Mouse (Mus musculus) lung, postnatal 4 days (tissue): ENCODE measurements around the gene 1700017B05Rik.
"Not testable (repeated sequence)": the region's sequence is repeated elsewhere in the genome, so short reads cannot be mapped to it uniquely, and the experiment has no call there.

Source experiments
- DNase-seq, 2 experiments: peaks; one replicate each; pipeline ENCODE4 v3.0.0; 2021

Gene 1700017B05Rik

DNA sequence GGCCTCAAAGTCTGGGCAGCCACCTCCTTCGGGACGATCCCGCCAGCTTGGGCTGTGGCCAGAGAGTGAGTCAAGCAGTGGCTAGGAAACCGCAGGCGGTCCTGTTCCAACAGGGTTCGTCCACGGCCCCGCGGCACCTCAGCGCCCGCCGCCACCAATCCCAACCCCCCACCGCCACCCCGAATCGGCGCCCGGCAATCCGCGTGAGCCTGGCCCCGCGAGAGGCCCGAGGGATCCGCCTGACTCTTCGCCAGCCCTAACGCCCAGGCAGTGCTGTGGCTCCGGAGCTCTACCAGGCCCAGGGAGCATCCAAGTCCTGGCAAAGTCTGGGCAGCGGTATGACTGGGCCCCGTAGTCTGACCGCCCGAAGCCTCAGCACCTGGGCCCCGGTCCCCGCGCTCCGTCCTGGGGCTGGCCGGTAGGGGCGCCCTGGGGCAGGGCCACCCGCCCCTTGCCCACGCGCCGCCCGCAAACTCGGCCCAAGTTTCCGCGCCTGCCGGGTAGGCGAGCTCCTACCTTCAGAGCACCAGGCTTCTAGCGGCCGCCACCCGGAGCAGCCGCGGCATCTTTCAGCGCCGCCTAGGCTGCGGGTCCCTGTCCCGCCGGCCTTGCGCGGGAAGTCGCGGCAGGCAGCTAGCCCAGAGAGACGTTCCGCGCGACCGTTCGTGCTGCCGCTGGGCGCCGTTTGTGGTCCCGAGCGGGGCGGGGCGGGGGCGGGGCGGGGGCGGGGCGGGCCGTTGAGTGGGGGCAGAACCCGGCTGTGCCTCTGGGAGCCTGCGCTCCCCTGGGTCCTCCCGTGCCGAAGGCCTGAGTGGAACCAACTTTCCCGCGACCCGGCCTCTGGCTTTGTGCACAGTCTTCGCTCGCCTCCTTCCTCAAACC is at the start of gene 1700017B05Rik:
Gene 1700017B05Rik, minus strand, starts transcription at position 700 of the 882 bp plus-strand sequence.
- DNase-seq: peak; percentile 88

DNA sequence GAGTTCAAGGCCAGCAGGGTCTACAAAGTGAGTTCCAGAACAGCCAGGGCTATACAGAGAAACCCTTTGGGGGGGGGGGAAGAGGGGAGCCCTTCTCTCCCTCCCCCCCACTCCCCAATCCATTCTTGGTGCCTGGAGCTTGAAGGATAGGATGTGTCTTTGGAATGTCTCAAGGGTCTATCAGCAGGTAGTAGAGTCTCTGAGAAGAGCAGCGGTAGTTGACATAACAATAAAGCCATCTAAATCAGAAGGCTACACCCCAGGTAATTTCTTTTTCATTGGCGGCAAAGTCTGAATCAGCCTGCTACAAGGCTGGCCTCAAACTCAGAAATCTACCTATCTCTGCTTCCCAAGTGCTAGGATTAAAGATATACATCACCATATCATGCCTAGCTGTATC is 48.5 kb upstream of the 1700017B05Rik start:
- DNase-seq: no peak

DNA sequence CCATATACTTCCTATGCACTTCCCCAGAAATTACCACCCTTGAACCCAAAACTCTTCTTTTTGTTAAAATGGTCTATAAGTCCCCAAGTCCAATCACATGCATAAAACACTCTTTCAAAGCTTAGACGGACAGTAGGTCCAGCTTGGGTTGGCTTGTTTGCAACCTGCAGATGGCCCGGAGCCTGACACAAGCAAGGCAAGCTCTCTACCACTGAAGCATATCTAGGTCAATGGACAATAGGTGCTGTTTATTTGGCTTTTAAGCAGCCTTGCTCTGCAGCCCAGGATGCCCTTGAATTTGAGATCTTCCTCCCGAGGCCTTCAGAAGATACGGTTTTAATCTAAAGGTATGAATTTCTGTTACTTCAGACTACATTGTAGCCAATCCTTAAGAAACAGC is 46.9 kb upstream of the 1700017B05Rik start:
- DNase-seq: no peak

DNA sequence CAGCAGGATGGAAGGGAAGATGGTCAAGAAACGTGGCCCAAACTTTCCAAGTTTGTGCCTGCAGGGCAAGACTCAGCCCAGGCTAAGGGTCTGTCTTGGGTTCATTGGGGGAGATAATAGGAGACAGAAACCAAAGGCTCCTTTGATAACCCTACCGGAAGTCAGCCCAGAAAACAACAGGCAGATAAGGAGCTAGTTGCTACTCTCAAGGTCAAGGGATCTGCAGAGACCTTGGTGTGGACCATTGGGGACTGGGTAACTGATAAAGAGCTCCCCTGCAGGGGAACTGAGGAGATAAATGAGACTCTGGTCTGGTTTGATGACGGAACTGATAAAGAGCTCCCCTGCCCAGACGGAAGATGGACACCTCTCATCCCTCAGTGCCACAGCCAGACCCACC is 45.0 kb upstream of the 1700017B05Rik start:
- DNase-seq: no peak

DNA sequence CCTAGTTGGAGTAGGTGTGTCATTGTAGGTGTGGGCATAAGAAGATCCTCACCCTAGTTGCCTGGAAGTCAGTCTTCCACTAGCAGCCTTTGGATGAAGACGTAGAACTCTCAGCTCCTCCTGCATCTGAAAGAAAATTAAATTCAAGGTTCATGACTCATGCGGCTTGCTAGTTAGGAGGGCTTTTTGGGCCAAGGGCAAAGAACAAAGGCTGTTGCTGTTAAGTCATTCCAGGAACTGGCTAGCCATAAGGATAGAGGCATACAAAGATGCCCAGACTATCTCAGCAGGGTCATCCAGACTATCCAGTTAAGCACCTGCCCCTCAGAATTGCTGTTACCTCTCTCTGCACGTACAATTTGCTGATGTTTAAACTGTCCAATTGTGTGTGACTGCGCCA is 42.3 kb upstream of the 1700017B05Rik start:
- DNase-seq: not testable (repeated sequence)

DNA sequence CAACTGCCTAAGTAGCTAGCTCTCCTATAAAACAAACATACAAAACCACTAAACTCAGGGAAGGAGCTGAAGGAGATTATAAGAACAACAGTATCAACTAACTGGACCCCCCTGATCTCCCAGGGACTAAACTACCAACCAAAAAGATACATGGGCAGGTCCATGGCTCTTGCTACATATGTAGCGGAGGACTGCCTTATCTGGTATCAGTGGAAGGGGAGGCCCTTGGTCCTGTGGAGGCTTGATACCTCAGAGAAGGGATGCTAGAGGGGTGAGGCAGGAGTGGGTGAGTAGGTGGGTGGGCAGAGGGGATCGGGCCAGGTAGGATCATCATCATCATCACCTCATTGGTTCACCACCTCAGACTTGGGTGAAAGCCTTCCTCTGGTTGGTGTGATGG is 41.8 kb upstream of the 1700017B05Rik start:
- DNase-seq: no peak

DNA sequence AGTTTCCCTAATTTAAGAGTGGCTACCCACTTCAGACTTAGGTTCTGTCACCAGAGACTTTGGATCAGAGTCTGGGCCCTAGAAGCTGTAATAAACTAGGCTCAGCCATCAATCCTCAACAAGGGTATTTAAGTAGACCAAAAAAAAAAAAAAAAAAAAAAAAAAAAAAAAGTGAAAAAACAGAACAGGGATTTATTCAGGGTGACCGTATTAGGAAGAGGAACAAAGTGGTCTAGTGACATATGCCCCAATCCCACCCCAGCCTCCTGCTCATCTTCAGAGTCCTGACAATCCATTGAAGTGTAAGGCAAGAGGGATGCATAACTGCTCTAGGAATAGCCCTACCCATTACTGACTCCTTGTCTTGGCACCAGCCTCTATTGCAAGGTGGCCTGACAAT is 40.9 kb upstream of the 1700017B05Rik start:
- no peak for DNase-seq

DNA sequence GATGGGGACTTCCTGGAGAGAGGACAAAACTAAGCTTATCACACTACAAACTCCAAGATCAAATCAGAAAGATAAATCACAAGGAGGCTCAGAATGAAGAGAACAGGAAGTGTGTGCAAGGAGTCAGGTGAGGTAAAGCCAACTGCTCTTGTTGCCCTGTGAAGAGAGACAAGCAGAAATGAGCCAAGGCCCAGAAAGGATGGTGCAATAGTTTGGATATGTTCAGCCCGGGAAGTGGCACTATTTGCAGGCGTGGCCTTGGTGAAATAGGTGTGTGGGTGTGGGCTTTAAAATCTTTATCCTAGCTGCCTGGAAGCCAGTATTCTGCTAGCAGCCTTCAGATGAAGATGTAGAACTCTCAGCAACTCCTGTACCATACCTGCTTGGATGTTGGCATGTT is 38.4 kb upstream of the 1700017B05Rik start:
- DNase-seq: peak; percentile 35 to 41

DNA sequence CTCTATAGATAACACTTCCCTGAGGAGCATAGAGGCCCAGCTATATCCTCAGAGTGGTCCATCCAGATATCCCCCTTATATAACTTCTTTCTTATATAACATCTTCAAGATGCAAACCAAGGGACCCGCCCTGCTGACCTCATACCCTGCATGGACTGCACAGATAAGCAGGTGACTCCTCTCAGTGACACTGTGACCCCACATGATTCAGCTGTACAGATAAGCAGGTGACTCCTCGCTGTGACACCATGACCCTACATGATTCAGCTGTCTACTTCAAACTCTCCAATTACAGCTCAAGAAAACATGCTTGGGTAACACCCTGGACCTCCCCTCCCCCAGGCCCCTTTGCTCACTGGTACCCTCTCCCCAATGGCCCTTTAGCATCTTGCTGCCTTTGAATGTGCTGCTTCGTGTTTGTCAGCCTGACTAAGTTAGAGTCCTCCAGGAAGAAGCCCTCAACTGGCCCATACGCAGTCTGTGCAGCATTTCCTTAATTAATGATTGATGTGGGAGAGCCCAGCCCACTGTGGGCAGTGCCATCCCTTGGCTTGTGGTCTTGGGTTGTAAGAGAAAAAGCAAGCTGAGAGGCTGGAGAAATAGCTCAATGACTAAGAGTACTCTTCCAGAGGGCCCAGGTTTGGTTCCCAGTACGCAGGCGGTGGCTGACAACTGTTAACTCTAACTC is 37.5 kb upstream of the 1700017B05Rik start:
- DNase-seq: peak in 1 of 2 experiments; percentile 12

DNA sequence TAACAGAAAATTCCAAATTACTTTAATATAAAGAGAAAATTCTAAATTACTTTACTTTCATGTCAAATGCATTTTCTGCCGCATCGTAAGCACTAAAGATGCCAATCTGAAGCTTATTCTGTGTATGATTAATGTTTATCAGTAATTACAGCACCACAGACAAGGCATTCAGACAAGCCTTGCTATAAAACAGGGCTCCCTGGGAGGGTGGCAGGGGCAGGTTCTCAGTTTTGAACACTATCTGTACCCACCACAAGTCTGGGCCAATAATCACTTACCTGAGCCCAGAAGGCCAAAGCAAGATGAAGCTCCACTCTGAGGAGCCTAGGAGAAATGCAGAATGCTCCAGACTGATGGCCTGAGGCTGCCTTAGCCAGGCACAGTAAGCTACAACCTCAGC is 35.5 kb upstream of the 1700017B05Rik start:
- no peak for DNase-seq

DNA sequence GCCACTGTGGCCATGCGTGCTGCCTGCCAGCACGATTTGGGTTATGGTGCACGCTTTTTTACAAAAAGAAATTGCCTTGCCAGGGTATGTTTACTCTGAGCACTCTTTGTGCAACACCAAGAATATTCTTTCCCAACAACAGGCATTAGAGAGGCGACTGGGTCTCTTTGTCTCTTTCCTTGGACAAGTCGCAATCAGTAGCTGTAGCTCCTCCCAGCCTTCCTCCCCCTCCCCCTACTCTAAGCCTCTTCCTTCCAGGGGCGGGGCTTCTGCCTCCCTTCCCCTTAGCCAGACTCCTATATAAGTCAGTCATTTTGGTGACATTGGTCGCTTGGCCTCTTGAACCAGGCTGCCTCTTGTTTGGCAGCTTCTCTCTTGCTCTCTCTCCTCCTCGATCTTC is 33.9 kb upstream of the 1700017B05Rik start:
- DNase-seq: peak in 1 of 2 experiments; percentile 32

DNA sequence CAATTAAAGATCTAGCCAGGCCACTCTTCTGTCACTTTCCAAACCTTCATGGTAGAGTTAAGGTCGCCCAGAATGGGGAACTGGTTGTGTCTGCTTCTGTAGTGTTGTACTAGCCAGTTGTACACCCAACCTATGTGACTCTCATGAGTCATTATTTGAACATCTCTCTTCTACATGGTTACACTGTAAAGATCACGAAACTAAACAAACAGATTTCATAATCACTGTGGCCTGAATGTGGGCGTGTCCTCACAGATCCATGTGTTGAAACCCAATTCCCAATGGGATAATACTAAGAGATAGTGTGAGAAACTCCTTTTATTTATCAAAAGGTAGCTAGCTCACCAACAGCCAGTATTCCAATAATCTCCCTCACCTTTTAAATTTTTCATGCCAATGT is 33.3 kb upstream of the 1700017B05Rik start:
- no peak for DNase-seq

DNA sequence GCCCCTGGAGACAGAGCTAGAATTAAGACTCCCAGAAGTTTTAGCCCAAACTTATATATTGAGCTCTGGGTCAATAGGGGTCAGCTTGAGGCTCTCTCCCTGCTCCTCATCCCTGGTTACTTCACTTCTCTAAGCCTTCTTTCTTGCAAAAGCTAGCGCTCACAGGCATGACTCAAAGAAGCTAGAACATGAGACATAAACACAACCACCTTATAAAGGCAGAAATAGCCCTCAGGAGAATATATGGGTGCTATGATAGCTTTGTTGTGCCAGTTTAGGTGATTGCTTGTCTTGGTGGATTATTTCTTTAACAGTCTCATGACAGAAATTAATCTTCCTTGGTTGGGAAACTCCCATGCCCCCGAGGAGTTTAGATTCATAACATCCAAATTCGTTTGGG is 32.5 kb upstream of the 1700017B05Rik start:
- no peak for DNase-seq

DNA sequence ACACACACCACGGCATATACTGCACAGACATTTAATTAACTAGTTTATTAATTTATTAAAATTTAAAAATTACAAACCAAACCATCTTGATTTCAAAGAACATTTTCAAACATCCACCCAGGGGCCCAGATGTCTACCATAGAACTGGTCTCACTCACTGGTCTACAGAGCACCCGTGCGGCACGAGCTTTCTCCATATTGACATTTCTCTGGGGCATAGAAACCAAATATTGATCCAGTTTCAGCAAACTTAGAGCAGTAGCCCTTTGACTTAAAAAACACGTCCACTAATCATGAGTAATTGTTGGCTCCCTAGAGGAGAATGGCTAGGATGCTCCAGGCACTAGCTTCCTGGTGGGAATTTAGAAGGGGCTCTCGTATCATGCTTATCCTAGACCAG is 24.8 kb upstream of the 1700017B05Rik start:
- no peak for DNase-seq

DNA sequence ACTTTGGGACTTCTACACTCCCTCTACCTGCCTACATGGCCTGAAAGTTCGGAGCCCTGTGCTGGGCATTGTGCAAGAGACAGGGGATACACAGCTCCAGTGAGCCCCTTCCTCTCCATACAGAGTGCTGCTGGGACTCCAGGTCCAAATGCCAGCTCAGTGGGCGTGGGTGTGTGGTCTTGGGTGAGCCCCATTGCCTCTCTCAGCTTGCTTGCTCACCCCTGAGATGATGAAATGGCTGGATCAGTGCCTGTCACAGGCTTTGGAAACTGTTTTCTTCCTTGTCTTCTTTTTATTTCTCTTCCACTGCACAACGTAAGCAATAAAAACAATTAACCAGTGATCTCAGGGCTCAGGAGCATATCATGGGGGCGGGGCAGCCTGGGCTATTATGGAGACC is 20.9 kb upstream of the 1700017B05Rik start:
- DNase-seq: no peak

DNA sequence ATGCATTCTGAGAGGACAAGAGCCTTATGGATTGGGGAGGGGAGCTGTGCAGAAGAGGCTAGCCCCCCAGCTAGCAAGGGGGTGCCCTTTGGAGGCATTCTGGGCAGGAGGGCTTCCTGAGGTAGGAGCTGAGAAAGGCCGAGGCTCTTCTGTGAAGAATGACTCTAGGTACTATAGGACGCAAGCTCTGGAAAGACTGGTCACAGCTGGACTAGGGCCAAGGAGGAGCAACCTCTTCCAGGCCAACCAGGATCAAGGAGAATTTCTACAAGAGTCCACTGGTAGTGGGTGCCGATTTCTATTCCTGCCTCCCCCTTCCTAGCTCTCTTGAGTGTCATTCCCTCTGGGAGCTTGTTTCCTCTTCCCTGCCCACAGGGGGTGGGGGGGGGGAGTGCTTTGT is 20.3 kb upstream of the 1700017B05Rik start:
- no peak for DNase-seq

DNA sequence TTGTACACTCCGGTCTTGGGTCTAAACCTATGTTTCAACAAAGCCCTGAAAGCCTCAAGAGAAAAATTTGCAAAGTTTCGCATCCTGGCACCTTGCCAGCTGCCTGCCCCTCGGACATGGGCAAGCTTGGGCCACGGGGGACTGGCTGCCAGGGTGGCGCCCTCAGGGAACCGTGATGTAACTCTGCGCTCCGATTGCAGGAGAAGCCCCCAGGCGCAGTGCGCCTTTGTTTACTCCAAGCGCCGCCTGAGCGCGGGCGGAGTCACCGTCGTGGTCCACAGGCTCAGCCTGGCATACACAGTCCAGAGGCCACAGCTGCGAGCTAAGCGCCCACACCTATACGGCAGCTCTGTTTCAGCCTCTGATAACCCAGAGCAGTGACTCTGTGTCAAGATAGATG is 19.1 kb upstream of the 1700017B05Rik start:
- peak; percentile 67 to 75 for DNase-seq

DNA sequence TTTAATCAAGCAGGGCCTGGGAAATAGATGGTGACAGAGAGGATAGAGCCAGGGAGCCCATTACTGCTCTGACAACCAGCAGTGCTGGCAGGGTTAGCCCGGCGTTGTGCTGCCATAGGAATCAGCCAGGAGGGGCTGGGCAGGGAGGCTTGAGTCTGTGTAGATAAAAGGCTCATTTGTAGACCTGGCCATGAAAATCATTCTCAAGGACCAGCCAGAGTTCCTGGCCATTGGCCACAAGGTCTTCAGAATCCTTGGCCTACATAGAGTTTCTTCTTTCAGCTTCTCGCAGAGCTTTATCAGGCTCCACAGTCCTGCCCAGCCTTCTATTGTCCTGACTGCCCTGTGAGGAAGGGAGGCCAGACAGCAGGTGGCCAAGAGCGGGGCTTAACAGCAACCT is 17.0 kb upstream of the 1700017B05Rik start:
- no peak for DNase-seq

DNA sequence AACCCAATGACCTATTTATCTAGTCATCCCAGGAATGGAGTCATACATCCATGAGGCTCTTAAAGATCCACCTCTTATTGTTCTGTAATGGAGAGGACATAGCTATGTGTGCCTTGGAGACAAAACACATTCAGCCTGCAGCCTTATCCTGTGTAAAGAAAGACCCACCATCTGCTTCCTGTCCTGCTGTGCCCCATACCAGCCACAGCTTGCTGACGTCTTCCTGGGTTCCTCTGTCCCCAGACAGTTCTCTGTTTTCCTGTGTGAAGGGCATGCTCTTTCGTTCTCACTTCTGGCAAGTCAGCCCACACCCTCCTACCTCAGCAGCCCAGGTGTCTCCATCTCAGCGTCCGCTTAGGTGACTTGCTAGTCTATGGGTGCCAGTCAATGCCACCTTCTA is 15.9 kb upstream of the 1700017B05Rik start:
- peak; percentile 53 to 71 for DNase-seq

DNA sequence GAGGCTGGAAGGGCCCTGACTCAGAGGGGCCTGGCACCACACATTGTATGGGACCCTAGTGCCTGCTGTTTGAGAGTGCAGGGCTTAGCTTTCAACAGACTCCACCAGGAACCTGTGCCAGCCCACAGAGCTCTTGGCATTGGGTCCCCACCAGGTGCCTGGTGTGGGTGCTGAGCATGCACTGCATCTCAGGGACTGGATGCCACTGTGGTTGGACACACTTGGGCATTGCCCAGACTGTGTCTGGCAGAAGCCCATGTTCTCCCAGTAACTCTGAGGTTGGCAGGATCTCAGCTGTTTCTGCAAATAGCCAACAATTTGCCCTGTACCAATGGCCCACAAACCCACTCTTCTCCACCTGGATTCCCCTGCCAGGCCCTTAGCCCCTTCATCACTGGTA is 13.9 kb upstream of the 1700017B05Rik start:
- DNase-seq: no peak

DNA sequence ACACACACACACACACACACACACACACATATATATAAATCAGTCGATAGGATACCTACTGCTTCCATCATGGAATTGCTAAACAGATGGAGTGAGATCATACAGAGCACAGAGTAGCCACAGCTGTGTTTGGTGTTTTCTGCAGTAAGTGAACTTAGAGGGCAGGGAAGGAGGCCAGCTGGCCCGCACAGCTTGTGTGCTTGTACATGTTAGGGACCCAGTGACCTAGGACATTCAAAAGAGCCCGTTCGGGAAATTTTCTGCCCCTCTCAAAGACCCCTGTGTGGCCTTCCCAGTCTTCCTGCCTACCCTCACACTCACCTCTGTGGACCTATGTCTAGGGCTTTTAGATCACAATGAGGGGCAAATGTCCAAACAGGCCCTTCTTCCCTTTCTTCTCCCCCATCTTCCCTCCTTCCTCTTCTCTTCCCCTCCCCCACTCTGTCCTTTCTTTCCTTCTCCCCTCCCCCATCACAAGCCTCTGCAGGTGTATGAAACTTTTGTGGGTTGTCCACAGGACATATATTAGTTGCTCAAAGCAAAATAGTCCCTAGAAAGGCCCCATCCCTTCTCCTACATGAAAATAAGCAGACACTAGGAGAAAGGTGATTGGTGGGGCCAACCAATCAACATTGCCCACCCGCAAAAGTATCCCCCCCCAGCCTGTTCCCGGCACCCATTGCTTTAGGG is 11.5 kb upstream of the 1700017B05Rik start:
- peak in 1 of 2 experiments; percentile 61 for DNase-seq

DNA sequence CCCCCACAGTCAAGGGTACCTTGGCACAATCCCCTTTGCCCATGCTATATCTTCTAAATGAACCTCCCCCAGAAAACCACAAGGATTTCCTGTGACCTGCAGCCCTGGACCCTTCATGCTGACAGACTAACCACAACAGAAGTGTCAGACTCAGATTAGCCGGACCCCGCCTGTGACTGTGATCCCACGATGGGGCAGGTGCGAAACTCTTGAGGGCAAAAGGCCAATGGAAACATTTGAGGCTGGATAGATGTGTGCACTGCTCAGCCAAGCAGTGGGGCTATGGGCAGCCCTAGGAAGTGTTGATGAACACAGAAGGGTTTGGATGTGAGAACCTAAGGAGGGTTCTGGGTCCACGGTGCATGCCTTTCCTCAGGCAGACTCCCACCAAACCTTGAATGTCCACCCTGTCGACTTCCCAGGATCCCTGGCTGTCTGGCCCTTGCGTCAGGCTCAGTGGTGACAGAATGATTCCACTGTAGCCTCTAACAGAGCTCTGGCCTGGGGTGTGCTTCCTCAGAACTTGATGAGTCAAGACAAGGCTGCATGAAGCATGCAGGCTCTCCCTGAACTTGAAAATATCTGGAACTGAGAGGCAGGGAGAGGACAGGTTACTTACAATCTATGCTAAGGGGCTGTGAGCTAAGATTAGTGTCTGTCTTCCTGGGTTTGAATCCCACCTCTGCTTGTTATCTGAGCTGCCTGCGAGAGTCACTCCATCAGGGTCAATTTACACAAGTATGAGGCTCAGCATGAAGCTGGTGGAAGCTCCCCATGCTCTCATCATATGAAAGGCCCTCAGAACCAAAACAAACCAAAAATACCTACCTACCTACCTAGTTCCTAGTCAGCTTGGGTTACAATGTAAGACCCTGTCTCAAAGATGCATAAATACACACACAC is 10.7 kb upstream of the 1700017B05Rik start:
- peak in 1 of 2 experiments; percentile 19 for DNase-seq
